Mouse (Mus musculus): ENCODE data around the gene Tgfa. TPM values are rescaled to one million over a fixed set of nuclear protein-coding genes. Genes with fewer than 3 reads are reported as not detected.

The Tgfa gene
- polyA plus RNA-seq, 1 experiment from 2014 or later = not detected

DNA sequence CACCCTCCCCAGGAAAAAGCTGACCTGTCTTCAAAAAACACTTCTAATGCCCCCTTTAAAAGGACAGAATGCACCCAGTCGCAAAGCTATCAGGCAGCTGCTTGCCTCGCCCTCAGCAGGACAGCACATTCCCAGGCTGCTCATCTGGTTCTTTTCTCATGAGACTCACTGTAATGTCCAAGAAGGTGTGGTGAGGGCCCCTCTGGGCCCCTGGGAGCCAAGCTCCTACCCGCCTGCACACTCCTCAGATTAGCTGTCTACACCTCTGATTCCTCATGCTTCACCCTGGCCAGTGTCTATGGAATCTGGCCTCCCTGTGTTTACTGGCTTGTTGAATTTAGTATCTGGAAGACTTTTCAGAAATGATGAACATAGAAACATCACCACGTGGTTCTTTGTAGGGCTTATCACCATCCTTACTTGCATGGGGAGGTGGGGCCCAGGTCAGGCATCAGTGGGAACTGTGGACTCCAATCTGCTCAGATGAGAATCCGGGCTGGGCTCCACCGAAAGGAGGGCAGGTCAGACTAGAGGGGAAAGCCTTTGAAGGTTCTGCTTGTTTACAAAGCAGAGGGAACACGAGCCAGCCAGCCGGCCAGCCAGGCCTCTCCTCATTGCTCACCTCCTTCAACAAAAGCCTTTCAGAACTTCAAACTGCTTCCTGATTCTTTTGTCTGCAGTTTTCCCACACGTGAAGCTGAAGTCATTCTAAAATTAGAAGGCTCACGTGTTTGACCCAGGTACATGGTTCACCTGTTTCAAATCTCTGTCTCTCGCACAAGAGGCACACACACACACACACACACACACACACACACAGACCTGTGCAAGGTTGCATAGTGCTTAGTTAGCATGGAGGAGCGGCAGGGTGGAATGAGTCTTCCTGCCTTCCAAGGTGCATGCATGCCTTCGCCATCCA, 38.7 kb downstream of the Tgfa start:
- H3K4me3 ChIP-seq (ENCODE audit: inconsistent target) = no peak overlapping the region
- H3K27ac ChIP-seq = no peak overlapping the region
- no peaks in the 10 kb centered on the region for H3K36me3 ChIP-seq (ENCODE audit: inconsistent target)
- no peaks in the 10 kb centered on the region for H3K79me2 ChIP-seq (ENCODE audit: inconsistent target)
- 60% methylated on average over 12 of the region's 13 CpGs for WGBS (ENCODE audit: missing documents)

DNA sequence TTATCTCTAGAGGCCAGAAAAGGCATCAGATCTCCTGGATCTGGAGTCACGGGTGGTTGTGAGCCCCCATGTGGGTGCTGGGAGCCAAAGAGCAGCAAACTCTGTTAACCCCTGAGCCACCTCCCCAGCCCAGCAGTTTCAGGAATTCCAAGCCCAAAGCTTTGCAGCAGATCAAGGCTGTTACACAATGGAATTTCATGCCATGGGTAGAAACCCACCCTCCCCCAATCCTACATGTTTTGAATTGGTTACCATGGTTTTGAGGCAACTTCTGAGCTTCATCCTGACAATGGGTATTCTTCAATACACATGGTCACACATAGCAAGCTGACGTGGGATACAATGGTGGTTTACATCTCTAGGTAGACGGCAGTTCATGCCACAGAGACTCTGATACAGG, 49.8 kb downstream of the Tgfa start:
- Histone ChIP-seq H3K36me3 (ENCODE audit: inconsistent target) (no peaks in the 10 kb centered on the region), H3K79me2 (ENCODE audit: inconsistent target) (no peaks in the 10 kb centered on the region), H3K4me3 (ENCODE audit: inconsistent target) (no peak overlapping the region), H3K27ac (no peak overlapping the region)
- 90% methylated on average over 3 of the region's 3 CpGs for WGBS (ENCODE audit: missing documents)

DNA sequence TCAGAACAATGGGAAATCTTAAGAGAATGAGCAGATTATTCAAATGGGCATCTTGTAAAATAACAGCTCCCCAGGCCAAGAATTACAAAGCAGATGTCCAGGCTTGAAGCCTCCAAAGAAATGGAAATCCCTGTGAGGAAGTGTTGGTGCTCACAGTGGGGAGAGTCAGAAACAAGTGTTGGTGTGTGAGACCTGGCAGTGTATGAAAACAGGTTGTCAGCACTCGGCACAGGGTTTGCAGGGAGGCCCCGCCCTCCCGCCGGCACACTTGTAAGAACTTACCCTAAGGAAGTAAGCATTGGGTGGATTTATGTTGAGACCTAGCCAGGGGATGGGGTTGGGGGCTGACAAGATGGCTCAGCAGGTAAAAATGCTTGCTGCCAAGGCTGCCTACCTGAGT, 50.9 kb downstream of the Tgfa start:
- Histone ChIP-seq H3K27ac (no peak overlapping the region), H3K4me3 (ENCODE audit: inconsistent target) (no peak overlapping the region), H3K36me3 (ENCODE audit: inconsistent target) (no peaks in the 10 kb centered on the region), H3K79me2 (ENCODE audit: inconsistent target) (no peaks in the 10 kb centered on the region)
- 61% methylated on average over 4 of the region's 4 CpGs for WGBS (ENCODE audit: missing documents)

DNA sequence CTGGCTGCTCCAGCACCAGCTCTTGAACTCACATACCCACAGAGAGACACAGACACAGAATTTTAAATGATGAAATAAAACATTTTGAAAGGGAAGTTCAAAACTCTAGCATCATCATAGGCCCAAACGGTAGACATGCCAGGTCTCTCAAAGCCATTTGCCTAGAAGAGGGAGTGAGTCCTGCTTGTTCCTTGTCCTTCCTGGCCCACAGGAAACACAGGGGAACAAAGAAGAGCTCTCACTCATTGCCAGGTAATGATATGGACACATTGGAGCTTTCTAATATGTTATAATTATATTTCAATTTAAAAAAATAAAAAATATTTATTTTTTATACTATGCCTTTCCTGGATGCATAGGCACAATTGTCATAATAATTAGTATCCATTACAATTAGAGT, 53.5 kb downstream of the Tgfa start:
- Histone ChIP-seq H3K36me3 (ENCODE audit: inconsistent target) (no peaks in the 10 kb centered on the region), H3K79me2 (ENCODE audit: inconsistent target) (no peaks in the 10 kb centered on the region), H3K27ac (no peak overlapping the region), H3K4me3 (ENCODE audit: inconsistent target) (no peak overlapping the region)
- 86% methylated on average over 1 of the region's 1 CpGs for WGBS (ENCODE audit: missing documents)

DNA sequence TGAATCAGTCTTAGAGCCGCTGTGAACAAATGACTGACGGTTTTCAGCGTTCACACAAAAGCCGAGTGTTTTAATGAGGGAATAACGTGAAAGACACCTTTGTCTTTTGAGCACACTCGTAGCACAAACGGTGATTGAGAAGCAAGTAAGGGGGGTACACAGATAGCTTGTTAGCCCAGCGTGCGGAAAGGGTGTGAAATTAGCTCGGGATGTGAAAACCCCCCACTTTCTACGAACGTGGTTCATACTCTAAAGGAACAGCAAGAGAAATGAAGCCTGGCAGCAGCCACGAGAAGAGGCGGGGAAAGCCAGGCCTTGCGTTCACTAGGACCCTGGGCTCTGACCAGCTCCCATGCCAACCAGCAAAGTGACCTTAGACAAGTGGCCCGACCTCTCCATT, 54.0 kb downstream of the Tgfa start:
- Histone ChIP-seq H3K4me3 (ENCODE audit: inconsistent target) (no peak overlapping the region), H3K79me2 (ENCODE audit: inconsistent target) (no peaks in the 10 kb centered on the region), H3K36me3 (ENCODE audit: inconsistent target) (no peaks in the 10 kb centered on the region), H3K27ac (no peak overlapping the region)
- 83% methylated on average over 16 of the region's 16 CpGs for WGBS (ENCODE audit: missing documents)

DNA sequence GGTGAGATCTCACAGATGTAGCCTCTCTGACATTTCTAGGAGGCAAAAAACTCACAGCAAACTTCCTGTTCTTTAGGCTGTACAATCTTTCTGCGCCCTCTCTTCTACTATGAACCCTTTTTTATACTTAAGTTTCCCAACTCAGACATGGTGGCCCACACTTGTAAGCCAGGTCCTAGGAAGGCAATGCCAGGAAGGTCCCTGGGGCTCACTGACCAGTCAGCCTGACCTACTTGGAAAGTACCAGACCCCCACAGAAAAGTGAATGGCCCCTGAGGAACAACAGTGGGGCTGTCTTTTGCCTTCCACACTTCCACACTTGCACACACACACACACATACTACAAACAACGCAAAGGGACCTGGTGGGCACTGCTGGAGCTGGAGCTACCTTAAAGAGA, 55.2 kb downstream of the Tgfa start:
- H3K36me3 ChIP-seq (ENCODE audit: inconsistent target) = no peaks in the 10 kb centered on the region
- no peak overlapping the region for H3K4me3 ChIP-seq (ENCODE audit: inconsistent target)
- H3K27ac ChIP-seq = no peak overlapping the region
- WGBS (ENCODE audit: missing documents) = 85% methylated on average over 2 of the region's 2 CpGs
- no peaks in the 10 kb centered on the region for H3K79me2 ChIP-seq (ENCODE audit: inconsistent target)

DNA sequence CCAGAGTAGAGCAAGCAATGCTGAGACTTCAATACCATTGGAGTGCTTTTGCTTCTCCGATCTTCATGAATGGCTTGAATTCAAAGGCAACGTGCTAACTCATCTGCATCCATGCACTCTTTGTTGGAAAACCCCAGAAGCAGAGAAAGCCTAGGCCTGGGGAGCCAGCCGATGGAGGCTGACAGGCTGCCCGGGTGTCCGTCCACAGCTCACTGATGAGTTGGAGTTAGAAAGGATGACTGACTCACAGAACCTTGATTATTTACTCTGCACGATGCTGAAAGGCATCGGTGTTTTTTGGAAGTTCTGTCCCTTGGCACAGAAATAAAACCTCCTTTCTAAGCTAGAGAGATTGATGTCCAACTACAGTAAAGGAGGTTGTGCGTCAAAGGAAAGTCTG, 55.8 kb downstream of the Tgfa start:
- Histone ChIP-seq H3K4me3 (ENCODE audit: inconsistent target) (no peak overlapping the region), H3K79me2 (ENCODE audit: inconsistent target) (no peaks in the 10 kb centered on the region), H3K27ac (no peak overlapping the region), H3K36me3 (ENCODE audit: inconsistent target) (no peaks in the 10 kb centered on the region)
- WGBS (ENCODE audit: missing documents) = 95% methylated on average over 8 of the region's 8 CpGs

DNA sequence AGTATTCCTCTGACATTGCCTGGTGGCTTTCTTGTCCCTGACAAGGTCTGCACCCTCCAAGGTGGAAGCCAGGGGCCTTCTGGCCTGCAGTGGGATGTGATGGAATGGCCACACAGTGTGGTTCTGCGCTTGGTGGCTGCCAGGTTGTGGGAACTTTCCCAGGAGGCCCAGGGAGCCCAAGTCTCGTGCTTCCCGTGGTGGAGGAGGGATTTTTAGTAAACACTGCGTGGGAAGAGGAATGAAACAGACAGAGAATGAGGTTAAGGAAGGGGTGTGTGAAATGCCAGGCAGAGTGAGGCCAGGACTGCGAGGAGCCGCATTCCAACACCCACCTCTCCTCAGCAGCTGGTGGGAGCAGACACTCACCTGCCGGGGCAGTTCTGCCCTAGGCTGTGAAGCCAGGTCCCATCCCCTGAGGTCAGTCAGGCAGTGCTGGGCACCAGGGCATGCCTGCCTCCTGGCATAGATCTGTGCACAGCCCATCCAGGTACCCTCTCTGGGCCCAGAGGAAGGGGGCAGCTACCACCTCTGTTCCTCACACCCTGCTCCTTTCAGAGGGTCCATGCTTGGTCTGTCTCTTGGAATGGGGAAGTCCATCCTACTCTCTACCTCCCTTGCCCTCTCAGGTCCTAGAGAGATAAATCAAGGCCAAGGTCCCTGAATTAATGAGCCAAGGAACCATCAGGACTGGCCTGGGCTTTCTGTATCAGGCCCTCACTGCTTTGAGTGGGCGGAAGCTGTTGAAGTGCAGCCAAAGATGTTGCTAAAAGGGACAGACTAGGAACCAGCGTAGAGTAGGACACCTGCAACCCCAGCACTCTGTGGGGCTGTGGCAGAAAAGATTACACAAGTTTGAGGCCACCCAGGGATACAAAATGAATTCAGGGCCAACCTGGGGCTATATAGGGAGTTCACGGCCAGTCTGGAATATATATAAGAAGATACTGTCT, 57.4 kb downstream of the Tgfa start:
- WGBS (ENCODE audit: missing documents) = 79% methylated on average over 10 of the region's 10 CpGs
- Histone ChIP-seq H3K36me3 (ENCODE audit: inconsistent target) (no peaks in the 10 kb centered on the region), H3K79me2 (ENCODE audit: inconsistent target) (no peaks in the 10 kb centered on the region), H3K27ac (no peak overlapping the region), H3K4me3 (ENCODE audit: inconsistent target) (no peak overlapping the region)

DNA sequence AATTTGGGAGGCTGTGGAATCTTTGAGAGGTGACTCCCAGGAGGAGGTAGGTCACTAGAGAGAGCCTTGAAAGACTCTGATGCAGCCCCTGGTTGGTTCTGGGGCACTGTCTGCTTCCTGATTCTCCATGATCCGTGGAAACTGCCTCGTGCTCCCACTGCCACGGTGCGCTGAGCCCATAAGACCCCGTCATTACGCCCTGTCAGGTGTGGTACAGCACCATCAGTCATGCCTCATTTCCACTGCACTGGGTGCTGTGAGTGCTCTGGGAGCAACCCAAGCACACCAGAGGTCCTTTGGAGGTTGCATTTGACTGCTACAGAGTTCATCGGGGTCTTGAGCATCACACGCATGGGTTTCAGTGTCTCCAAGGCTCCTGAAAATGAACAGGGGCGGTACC, 60.9 kb downstream of the Tgfa start:
- WGBS (ENCODE audit: missing documents) = 92% methylated on average over 9 of the region's 9 CpGs
- Histone ChIP-seq H3K36me3 (ENCODE audit: inconsistent target) (no peaks in the 10 kb centered on the region), H3K27ac (no peak overlapping the region), H3K4me3 (ENCODE audit: inconsistent target) (no peak overlapping the region), H3K79me2 (ENCODE audit: inconsistent target) (no peaks in the 10 kb centered on the region)

DNA sequence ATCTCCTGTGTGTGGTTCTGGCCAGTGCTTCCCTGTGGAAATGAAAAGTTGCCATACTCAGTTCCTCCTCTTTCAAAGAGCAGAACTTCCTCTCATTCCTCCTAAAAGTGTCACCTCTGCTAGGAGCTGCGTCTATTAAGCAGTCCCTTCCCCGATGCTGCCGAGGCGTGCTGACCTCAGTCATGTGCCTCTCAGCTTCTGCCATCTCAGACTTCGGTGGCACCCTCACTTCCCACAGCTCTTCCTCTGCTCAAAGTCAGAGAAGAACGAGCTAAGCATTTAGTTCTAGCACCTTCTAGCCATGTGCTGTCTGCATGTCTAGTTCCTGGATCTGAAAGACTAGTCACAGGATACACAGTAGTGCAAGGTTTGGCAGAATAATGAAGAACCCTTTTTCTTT, 64.2 kb downstream of the Tgfa start:
- H3K27ac ChIP-seq = no peak overlapping the region
- H3K4me3 ChIP-seq (ENCODE audit: inconsistent target) = no peak overlapping the region
- WGBS (ENCODE audit: missing documents) = 57% methylated on average over 6 of the region's 6 CpGs
- H3K36me3 ChIP-seq (ENCODE audit: inconsistent target) = no peaks in the 10 kb centered on the region
- no peaks in the 10 kb centered on the region for H3K79me2 ChIP-seq (ENCODE audit: inconsistent target)

DNA sequence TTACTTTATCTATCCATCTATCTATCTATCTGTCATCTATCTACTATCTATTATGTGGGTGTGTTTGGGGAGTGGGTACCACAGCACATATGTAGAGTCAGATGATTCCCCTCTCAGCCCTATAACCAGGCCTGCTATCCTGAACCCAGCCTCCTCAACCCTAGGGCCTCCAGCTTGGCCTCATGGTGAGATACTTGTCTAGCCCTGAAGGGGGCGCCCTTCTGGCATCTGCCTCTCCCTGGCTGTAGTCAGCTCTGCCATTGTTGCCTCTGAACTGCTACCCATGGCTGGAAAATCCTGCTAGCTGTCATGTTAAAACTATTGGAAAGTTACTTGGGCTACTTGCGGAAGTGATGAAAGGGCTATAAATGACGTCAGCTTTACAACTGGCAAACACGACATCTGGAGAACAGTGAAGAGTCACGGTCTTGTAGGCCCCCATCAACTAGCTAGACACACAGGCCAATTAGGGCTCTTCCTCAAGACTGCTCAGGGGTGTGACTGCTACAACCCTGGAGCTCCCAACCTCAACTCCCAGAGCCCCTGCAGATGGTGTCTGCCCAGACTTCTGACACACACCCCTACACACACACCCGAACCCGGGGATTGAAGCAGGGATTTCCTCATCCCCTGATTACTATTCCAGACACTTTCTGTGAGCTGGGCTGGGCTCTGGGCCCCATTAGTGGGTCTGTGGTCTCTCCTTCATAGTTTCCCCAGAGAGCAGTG, 65.5 kb downstream of the Tgfa start:
- no peaks in the 10 kb centered on the region for H3K36me3 ChIP-seq (ENCODE audit: inconsistent target)
- no peak overlapping the region for H3K4me3 ChIP-seq (ENCODE audit: inconsistent target)
- 86% methylated on average over 6 of the region's 7 CpGs for WGBS (ENCODE audit: missing documents)
- H3K79me2 ChIP-seq (ENCODE audit: inconsistent target) = no peaks in the 10 kb centered on the region
- no peak overlapping the region for H3K27ac ChIP-seq

DNA sequence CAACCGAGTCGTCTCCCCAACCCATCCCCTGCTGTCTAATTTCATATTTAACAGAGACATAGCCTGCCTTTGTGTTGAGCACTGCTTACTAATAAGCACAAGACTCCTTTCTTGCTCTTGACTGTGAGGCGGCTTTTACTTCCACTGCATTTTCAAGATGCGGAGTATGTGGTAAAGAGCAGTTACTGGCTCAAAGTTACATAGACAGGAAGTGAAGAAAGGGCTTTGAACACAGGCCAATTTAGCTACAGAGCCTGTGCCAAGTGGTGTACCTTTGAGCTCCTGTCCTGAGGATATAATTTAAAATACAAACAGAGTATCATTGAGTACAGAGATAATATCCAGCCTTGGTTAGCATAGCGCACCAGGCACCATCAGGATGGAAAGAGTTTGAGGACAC, 71.8 kb downstream of the Tgfa start:
- Histone ChIP-seq H3K4me3 (ENCODE audit: inconsistent target) (no peak overlapping the region), H3K79me2 (ENCODE audit: inconsistent target) (no peaks in the 10 kb centered on the region), H3K27ac (no peak overlapping the region), H3K36me3 (ENCODE audit: inconsistent target) (no peaks in the 10 kb centered on the region)
- 40% methylated on average over 5 of the region's 5 CpGs for WGBS (ENCODE audit: missing documents)

DNA sequence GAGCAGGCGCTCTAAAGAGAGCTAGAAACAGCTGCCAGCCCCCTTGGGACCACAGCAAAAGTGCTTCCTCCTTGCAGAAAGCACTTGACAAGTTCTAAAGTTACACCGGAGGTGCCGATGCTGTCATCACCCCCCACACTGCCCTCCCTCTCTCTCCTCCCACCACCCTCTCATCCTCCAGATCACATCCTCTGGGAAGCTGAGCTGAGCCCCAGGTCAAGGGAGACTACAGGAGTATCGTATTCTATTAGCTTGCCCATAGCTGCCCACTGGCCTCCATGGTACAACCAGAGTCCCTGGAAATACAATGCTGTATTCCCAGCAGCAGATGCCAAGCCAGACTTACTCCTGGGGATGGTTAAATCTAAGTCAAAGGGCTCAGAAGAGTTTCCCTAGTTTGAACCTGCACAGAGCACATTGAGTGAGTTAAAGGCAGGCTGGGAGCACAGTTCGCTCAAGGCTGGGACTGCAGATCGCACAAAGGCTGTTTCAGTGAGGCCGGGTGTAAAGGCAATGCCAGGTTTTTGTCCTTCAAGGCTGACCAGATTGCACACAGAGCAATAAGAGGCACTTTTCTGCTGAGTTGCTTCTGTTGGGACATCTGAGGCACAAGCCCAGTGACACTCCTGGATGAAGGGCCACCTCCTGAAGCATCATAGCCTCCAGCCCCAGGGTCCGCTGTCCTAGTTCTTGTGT, 75.5 kb downstream of the Tgfa start:
- WGBS (ENCODE audit: missing documents) = 72% methylated on average over 8 of the region's 8 CpGs
- Histone ChIP-seq H3K79me2 (ENCODE audit: inconsistent target) (no peaks in the 10 kb centered on the region), H3K36me3 (ENCODE audit: inconsistent target) (no peaks in the 10 kb centered on the region), H3K27ac (no peak overlapping the region), H3K4me3 (ENCODE audit: inconsistent target) (no peak overlapping the region)

DNA sequence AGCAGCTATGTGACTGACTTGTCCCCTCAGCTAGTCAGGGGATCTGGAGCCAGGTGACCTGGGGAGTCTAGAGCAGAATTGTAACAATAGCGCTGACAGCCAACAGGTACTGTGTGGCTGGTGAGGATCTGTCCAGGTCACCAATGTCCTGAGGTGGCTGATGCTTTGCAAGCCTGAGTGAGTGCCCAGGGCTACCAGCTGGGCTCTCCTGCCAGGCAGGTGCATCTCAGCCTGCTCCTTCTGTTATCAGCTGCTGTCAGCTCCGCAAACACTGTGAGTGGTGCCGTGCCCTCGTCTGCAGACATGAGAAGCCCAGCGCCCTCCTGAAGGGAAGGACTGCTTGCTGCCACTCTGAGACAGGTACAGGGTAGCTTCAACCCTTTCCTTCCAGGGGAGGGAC, 76.1 kb downstream of the Tgfa start:
- WGBS (ENCODE audit: missing documents) = 96% methylated on average over 5 of the region's 5 CpGs
- H3K4me3 ChIP-seq (ENCODE audit: inconsistent target) = no peak overlapping the region
- H3K79me2 ChIP-seq (ENCODE audit: inconsistent target) = no peaks in the 10 kb centered on the region
- no peaks in the 10 kb centered on the region for H3K36me3 ChIP-seq (ENCODE audit: inconsistent target)
- H3K27ac ChIP-seq = no peak overlapping the region
